Mouse (Mus musculus): Measurements from ENCODE around the gene Tmem200a.

The Tmem200a gene

DNA sequence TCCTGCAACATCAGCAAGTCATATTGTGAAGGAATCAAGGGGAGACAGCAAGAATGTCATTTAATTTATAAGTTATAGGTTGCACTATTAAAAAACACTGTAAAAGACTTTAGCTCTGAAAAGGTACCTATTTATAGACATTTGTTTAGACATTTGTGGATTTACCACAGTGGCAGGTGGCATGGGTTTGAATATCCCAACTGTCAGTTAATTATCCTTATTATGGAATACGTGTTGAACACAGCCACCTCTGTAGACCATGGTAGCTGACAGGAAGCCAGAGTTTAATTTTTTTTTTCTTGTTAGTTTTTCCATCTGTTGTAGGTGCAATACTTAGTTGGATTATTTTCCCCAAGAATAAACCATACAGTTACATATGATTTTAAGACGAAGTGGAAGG is 194.3 kb downstream of the Tmem200a start:
- DNase-seq (ENCODE audit: low spot score in 2 of 2) = no peak

DNA sequence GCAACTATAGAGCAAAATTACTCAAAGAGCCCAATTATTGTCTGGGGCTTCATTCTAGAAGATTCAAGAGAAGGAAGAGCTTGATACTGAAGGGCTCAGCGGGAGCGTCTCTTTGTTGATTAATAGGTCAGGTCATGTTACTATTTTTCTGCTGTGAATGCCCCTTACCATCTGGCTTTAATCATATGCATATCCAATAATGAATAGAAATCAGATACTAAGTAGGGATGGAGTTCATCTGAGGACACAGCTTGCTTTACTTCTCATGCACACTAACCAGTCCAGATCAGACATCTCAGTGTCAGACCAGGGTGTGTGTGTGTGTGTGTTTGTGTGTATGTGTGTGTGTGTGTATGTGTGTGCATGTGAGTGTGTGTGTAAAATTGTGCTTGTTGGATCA is 201.1 kb downstream of the Tmem200a start:
- no peak for DNase-seq (ENCODE audit: low spot score in 2 of 2)

DNA sequence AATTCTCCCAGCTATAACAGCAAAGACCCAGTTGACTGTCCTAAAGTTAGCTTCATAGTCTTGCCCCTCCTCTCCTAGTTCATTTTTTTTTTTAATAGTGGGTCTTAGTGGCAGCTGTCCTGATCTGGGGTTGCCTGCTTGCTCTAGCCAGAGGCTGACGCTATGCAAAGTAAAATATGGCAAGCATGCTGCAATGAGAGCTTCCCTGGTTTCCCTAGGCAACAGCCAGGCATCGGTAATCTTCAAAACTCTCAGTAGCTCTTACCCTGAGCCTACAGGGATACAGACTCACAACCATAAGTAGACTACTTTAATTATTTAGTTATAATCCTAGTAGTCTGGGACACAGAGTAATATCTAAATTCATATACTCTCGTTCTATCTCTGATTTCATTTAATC is 202.0 kb downstream of the Tmem200a start:
- no peak for DNase-seq (ENCODE audit: low spot score in 2 of 2)

DNA sequence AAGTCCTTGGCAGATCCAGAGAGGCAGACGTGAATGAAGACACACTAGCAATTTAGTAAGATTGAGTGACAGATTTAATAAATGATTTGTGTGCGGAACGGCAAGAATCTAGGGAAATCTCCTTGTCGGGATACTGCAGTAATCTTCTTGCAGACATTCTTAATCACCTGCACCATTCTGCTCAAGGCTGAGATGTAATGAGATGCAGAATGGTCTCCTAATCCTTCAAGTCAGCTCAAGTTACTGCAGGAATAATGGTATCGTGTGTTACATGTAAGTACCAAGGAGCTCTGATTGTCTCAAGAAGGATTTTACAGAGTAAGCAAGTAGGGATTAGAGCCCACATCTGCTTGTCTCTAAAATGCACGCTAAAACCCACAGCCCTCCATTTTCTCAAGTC is 210.1 kb downstream of the Tmem200a start:
- no peak for DNase-seq (ENCODE audit: low spot score in 2 of 2)
